Mouse (Mus musculus) thymus, postnatal 14 days (tissue): ENCODE results near the gene Hist2h2aa1.
"Not testable (repeated sequence)": the region's sequence is repeated elsewhere in the genome, so short reads cannot be mapped to it uniquely, and the experiment has no call there.

ENCODE experiments used
- DNase-seq: peaks from one replicate; pipeline ENCODE4 v3.0.0; 2021

Hist2h2aa1 gene

DNA sequence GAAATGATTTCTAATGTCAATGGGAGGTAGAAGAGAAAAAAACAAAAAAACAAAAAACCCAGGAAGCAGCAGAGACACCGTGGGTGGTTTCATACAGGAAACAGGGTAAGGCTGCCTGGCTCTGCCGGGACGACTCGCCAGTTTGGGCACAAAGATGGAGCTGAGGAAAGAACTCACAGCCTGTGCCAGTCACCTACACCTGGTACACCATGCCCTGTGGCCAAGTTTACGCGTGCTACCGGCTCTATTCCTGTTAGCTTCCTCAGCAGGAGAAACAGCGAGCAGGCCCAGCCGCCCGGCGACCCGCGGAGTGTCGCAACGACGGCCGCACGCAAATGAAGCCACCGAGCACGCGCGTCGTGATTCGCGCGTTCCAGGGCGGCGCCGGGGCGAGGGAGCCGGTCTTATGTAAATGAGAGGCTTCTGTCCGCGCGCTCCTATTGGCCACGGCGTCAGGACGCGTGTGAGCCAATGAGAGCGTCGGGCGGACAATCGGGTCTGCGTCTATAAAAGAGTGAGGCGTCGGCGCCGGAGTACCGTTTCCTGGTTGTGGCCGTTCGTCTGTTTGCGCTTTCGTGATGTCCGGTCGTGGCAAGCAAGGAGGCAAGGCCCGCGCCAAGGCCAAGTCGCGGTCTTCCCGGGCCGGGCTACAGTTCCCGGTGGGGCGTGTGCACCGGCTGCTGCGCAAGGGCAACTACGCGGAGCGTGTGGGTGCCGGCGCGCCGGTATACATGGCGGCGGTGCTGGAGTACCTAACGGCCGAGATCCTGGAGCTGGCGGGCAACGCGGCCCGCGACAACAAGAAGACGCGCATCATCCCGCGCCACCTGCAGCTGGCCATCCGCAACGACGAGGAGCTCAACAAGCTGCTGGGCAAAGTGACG, at the start of gene Hist2h2aa1:
TSS of gene Hist2h2aa1 (plus strand) at position 495 of the 884 bp plus-strand sequence.
- DNase-seq: peak; percentile 86

GRCm38 (mm10) chr3:96195616-96196313, 49.5 kb upstream of the Hist2h2aa1 start:
- peak; percentile 27 for DNase-seq

DNA sequence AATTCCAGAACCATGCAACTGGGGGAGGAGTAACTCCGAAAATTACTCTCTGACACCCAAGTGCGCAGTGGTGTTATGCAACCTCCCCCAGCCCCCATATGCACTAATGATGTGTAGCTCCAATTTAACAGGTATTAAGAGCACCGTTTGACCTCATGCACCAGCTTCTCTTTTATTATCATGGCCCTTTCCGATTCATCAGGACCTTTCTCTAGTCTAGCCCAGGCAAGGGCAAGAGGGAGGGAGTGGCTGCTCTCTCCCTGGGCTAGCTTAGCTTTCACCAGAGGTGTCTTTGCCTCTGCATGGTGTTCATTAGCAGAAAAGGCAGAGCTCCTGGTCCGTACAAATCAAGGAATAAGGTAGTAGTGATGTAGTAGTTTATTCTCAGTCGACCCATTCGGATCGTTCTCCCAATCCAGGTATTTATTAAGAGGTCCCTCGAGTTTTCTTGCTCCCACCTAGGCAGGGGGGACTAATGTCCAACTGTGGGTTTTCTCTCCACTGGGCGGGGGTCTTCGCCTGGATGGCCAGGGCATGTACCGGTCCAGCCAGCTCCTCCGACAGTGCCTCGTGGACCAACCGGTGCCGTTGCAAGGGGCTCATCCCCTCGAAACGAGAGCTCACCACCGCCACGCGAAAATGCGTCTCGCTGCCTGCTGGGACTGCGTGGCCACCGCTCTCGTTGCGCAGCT, 48.7 kb upstream of the Hist2h2aa1 start:
- DNase-seq: no peak

DNA sequence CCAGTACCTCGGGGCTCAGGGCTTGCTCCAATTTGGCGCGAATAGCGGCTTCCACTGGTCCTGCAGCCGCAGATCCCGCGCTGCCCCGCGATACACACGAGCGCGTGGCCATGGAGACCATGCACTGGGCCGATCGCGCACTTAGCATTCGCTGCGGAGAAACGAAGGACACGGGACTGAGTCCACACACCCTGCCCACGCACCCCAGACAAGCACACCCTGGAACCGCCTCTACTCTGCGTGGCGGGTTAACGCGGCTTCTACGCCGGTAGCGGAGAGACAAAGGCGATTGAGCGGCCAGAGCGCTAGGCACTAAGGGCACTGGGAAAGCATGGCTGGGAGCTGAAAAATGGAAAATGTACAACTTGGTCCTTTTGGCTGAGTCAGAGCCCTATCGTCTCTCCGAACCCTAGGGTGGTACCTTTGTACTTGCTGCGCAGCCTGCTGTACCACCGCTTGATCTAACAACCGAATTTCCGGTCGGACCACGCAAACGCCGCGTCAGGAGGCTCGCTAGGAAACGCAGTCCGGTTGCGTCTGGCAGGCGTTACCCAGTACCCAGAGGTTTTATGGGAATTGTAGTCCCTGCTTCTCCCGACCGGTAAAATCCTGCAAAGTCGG, 48.1 kb upstream of the Hist2h2aa1 start:
- DNase-seq: peak; percentile 87

GRCm38 (mm10) chr3:96198181-96198580, 47.1 kb upstream of the Hist2h2aa1 start:
- DNase-seq: peak; percentile 64

DNA sequence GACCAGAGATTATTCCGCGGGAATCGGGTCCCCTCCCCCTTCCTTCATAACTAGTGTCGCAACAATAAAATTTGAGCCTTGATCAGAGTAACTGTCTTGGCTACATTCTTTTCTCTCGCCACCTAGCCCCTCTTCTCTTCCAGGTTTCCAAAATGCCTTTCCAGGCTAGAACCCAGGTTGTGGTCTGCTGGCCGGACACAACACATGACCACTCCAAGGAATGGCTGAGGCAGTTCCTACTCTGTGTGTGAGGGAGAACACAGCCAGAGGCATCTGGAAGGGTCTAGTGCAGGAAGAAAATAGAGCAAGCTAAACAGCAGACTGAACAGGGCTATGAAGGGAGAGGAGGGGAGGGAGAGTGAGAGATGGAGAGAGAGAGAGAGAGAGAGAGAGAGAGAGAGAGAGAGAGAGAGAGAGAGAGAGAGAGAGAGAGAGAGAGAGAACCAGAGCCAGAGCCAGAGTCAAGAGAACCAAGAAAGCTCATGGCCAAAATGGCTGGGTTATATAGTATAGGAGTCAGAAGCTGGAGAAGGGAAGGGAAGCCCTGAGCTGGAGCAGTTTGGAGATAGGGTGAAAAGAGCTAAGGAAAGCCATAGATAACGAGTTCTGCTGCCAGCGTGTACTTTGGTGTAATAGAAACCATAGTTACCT, 46.6 kb upstream of the Hist2h2aa1 start:
- DNase-seq: not testable (repeated sequence)

DNA sequence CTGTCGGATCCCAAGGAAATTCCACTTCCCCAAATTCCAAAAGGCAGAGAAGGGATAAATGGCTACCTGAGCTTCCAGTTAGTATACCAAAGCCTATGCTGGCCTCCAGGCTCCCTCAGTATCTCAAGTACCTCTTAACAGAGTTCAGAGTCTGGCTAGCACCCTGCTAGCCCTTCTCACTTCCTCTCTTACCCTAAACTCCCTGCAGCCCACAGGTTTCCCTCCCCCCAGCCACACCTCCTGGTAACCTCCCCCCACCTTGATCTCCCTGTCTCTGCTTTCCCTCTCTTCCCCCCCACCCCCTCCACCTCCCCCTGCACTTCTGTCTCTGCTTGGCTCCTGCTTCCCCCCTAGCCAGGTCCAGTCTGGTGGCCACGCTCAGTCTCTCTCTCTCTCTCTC, 45.6 kb upstream of the Hist2h2aa1 start:
- DNase-seq: no peak

DNA sequence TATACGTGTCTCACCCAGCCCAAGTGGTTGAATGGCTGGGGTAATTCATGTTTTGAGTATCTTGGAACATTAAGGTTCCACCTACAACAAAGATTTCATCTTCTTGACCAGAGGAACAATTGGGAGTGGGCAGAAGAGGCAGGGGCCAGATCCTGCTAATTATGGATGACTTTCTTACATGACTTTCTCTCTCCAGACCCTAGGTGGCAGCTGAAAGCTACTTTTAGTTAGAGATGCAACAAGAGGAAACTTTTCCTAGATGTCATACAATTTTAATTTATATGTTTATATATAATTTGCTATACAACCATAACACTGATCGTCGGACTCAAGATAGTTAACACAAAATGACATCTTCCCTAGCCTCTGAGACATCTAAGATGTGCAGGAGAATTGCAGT, 37.5 kb upstream of the Hist2h2aa1 start:
- no peak for DNase-seq

- DNase-seq: no peak
Observed at GRCm38 (mm10) chr3:96209242-96209641, 36.1 kb upstream of the Hist2h2aa1 start.

GRCm38 (mm10) chr3:96219191-96219641, 26.1 kb upstream of the Hist2h2aa1 start:
- DNase-seq: peak; percentile 58

DNA sequence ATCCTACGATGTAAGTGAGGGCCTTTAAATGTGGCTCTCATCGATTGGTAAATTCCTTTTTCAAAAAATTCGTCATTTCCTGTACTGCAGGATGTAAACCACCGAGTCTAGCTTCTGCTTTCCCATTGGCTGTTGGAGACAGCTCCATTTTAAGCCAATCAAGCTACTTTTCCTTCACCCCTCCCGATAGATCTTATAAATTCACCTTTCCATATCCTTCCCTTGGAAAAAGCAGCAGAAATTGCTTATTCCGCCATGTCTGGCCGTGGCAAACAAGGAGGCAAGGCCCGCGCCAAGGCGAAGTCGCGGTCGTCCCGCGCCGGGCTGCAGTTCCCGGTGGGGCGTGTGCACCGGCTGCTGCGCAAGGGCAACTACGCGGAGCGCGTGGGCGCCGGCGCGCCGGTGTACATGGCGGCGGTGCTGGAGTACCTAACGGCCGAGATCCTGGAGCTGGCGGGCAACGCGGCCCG, 25.6 kb upstream of the Hist2h2aa1 start, which contains the start of the genes Bola1 and Hist2h2ab:
TSS of gene Bola1 (minus strand) at position 49 of the 470 bp plus-strand sequence.
TSS of gene Hist2h2ab (plus strand) at position 205 of the 470 bp plus-strand sequence.
- DNase-seq: peak; percentile 82

GRCm38 (mm10) chr3:96220131-96220764, 25.0 kb upstream of the Hist2h2aa1 start:
- DNase-seq: not testable (repeated sequence)

GRCm38 (mm10) chr3:96220765-96221639, 24.3 kb upstream of the Hist2h2aa1 start, which contains the start of the genes Hist2h2ac and Hist2h2be:
Hist2h2ac (minus strand) TSS chr3:96220880.
Hist2h2be (plus strand) TSS chr3:96221119.
- DNase-seq: peak; percentile 92

- DNase-seq: peak; percentile 46
Observed at GRCm38 (mm10) chr3:96221640-96222038, 23.7 kb upstream of the Hist2h2aa1 start.

- no peak for DNase-seq
Observed at GRCm38 (mm10) chr3:96222774-96223173, 22.5 kb upstream of the Hist2h2aa1 start.

- DNase-seq: no peak
Observed at GRCm38 (mm10) chr3:96225421-96225820, 19.9 kb upstream of the Hist2h2aa1 start.

GRCm38 (mm10) chr3:96226695-96227648, 18.3 kb upstream of the Hist2h2aa1 start:
- no peak for DNase-seq

- no peak for DNase-seq
Observed at GRCm38 (mm10) chr3:96228828-96229227, 16.5 kb upstream of the Hist2h2aa1 start.

GRCm38 (mm10) chr3:96230404-96230803, 14.9 kb upstream of the Hist2h2aa1 start:
- no peak for DNase-seq
